Mouse (Mus musculus) liver, embryonic 14.5 days (tissue): Measurements from ENCODE around the gene Tbx2.

ENCODE experiments used
- CTCF ChIP-seq: IDR thresholded peaks from 2 replicates; pipeline ENCODE4 v1.5.1; 2016; ENCODE audit warnings: antibody characterized with exemption, low read depth, control low read depth
- EP300 ChIP-seq: IDR thresholded peaks from 2 replicates; pipeline ENCODE4 v1.6.1; 2016; ENCODE audit warnings: antibody characterized with exemption, low read depth

- TF ChIP-seq CTCF (peak; percentile 56), EP300 (no peak)
These were observed 46.1 kb upstream of the Tbx2 start for GRCm38 (mm10) chr11:85786113-85786718.
